Mouse (Mus musculus) stomach, postnatal 0 days (tissue): Measurements from ENCODE around the gene Gm45753. TPM values are rescaled to one million over a fixed set of nuclear protein-coding genes. Genes with fewer than 3 reads are reported as not detected.

ENCODE experiments used
- ATAC-seq: fragments of 200-750 bp; cut with Nextera tagmentation; 2 replicates; pipeline ENCODE4 v1.8.0; 2017; ENCODE audit not compliant: low FRiP score, low TSS enrichment
- DNase-seq: peaks from one replicate; pipeline ENCODE4 v3.0.0-alpha.2; 2016; ENCODE audit warnings: low spot score
- H3K27ac ChIP-seq: fragments of 300-500 bp; sonication (generic); replicated peaks from 2 replicates; pipeline ENCODE4 v1.5.1; 2014; ENCODE audit warnings: mild to moderate bottlenecking, control low read depth
- H3K27me3 ChIP-seq: fragments of 300-500 bp; sonication (generic); 2 replicates; pipeline ENCODE4 v1.6.1; 2014; ENCODE audit warnings: low read length; ENCODE audit not compliant: control insufficient read depth, insufficient read depth
- H3K36me3 ChIP-seq: fragments of 300-500 bp; sonication (generic); 2 replicates; pipeline ENCODE4 v1.6.1; 2014; ENCODE audit warnings: low read length, mixed read lengths; ENCODE audit not compliant: control insufficient read depth, insufficient read depth
- H3K4me1 ChIP-seq: fragments of 300-500 bp; sonication (generic); replicated peaks from 2 replicates; pipeline ENCODE4 v1.6.1; 2014; ENCODE audit warnings: antibody characterized with exemption; ENCODE audit not compliant: control insufficient read depth, insufficient read depth
- H3K4me2 ChIP-seq: fragments of 300-500 bp; sonication (generic); replicated peaks from 2 replicates; pipeline ENCODE4 v1.6.1; 2014; ENCODE audit warnings: low read depth, mild to moderate bottlenecking, control low read depth, moderate library complexity
- H3K4me3 ChIP-seq: fragments of 300-500 bp; sonication (generic); 2 replicates; pipeline ENCODE4 v1.5.1; 2014; ENCODE audit warnings: low read depth, low read length, control low read depth
- H3K9ac ChIP-seq: fragments of 300-500 bp; sonication (generic); 2 replicates; pipeline ENCODE4 v1.6.1; 2014; ENCODE audit warnings: mild to moderate bottlenecking, low read length, control low read depth, mixed read lengths
- H3K9me3 ChIP-seq: fragments of 300-500 bp; sonication (generic); 2 replicates; pipeline ENCODE4 v1.6.1; 2016; ENCODE audit warnings: low read length; ENCODE audit not compliant: control insufficient read depth
- CTCF ChIP-seq: IDR thresholded peaks from 2 replicates; pipeline ENCODE4 v1.5.1; 2016; ENCODE audit warnings: antibody characterized with exemption, low read depth, mild to moderate bottlenecking, moderate library complexity
- EP300 ChIP-seq: optimal IDR thresholded peaks from 2 replicates; pipeline ENCODE3; 2016; ENCODE audit warnings: antibody characterized with exemption
- WGBS: fragments of 180-500 bp; shearing (Covaris S2); extraction: QIAGEN DNeasy Blood & Tissue Kit; methylation state at CpG from one replicate; pipeline ENCODE4 v1.1.7; 2014; 5-methylcytosine and 5-hydroxymethylcytosine counted together
- polyA plus RNA-seq: library from polyadenylated mRNA; unstranded; fragments of >200 nt; fragmentation: Nextera tagmentation; extraction: Ambion mirVana; gene quantifications from 2 replicates; pipeline ENCODE4 v1.2.1, GENCODE M21; 2015

The Gm45753 gene
- polyA plus RNA-seq, 1 experiment from 2014 or later, result 0.08 TPM

- Histone ChIP-seq H3K27me3 (no peaks in the 10 kb centered on the region), H3K4me2 (no peak overlapping the region), H3K27ac (no peak overlapping the region), H3K9me3 (no peaks in the 10 kb centered on the region), H3K9ac (no peak overlapping the region), H3K4me3 (no peak overlapping the region), H3K4me1 (no peaks in the 10 kb centered on the region), H3K36me3 (no peaks in the 10 kb centered on the region)
- whole genome bisulfite sequencing, result 70% methylated on average over 8 of the region's 8 CpGs
- no peak for TF ChIP-seq EP300
- TF ChIP-seq CTCF, result no peak
- ATAC-seq (no peak), DNase-seq (no peak)
Measured at GRCm38 (mm10) chr8:45239363-45239762, 68.9 kb downstream of the Gm45753 start.

- no peaks in the 10 kb centered on the region for H3K9me3 ChIP-seq
- H3K27ac ChIP-seq, result no peak overlapping the region
- ATAC-seq (peak; percentile 31; the same call in 1 of the 2 replicates), DNase-seq (no peak)
- no peak overlapping the region for H3K4me3 ChIP-seq
- no peak overlapping the region for H3K4me2 ChIP-seq
- H3K9ac ChIP-seq, result no peak overlapping the region
- no peaks in the 10 kb centered on the region for H3K27me3 ChIP-seq
- TF ChIP-seq CTCF (peak; percentile 83), EP300 (no peak)
- 29% methylated on average over 3 of the region's 3 CpGs for WGBS
- no peaks in the 10 kb centered on the region for H3K36me3 ChIP-seq
- no peaks in the 10 kb centered on the region for H3K4me1 ChIP-seq
Measured at GRCm38 (mm10) chr8:45238282-45238681, 70.0 kb downstream of the Gm45753 start.

GRCm38 (mm10) chr8:45236164-45236912 lies 71.9 kb downstream of the Gm45753 start:
- Histone ChIP-seq H3K4me3 (no peak overlapping the region), H3K27ac (no peak overlapping the region), H3K9me3 (no peaks in the 10 kb centered on the region), H3K36me3 (no peaks in the 10 kb centered on the region), H3K27me3 (no peaks in the 10 kb centered on the region), H3K9ac (no peak overlapping the region), H3K4me1 (no peaks in the 10 kb centered on the region), H3K4me2 (peak overlapping the region; percentile 27)
- TF ChIP-seq EP300 (no peak), CTCF (peak; percentile 85)
- ATAC-seq (peak; percentile 63), DNase-seq (peak; percentile 62)
- WGBS, result 19% methylated on average over 14 of the region's 14 CpGs

DNA sequence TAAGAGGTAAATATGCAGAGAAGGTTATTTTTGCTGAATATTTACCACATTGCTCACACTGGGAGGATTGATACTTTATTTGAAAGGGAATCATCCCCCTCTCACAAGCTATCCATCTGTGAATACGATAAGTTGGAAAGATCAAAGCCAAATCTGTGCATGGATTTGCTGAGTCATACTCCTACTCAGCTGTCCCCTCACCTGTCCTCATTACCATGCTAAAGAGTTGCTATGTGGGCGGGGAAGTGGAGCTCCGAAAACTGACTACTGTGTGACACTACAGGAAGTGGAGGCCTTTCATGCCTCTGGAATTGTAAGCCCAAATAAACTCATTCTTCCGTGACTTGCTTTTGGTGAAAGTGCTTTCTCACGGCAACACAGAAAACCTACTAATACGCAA lies 73.0 kb downstream of the Gm45753 start:
- TF ChIP-seq CTCF, result no peak
- WGBS, result 82% methylated on average over 6 of the region's 6 CpGs
- no peak overlapping the region for H3K9ac ChIP-seq
- H3K36me3 ChIP-seq, result no peaks in the 10 kb centered on the region
- no peak overlapping the region for H3K4me2 ChIP-seq
- H3K4me1 ChIP-seq, result no peaks in the 10 kb centered on the region
- DNase-seq (no peak), ATAC-seq (no peak)
- H3K27ac ChIP-seq, result no peak overlapping the region
- H3K27me3 ChIP-seq, result no peaks in the 10 kb centered on the region
- H3K9me3 ChIP-seq, result no peaks in the 10 kb centered on the region
- no peak overlapping the region for H3K4me3 ChIP-seq

DNA sequence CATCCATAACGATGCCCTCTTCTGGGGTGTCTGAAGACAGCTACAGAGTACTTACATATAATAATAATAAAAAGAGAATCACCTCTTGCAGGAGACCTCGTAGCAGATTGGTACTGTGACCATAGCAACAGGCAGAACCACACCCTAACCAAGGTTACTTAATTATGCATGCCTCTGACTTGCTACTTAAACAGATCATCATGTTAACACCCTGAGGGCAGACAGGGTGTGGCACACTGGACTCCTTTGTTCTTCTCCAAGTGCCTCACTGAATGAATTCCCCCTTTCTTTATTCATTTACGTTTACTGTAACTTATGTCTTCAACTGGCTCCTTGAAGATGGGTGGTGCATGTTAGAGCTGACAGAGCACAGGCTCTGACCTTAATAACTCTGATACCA lies 75.0 kb downstream of the Gm45753 start:
- Histone ChIP-seq H3K27me3 (no peaks in the 10 kb centered on the region), H3K4me3 (no peak overlapping the region), H3K36me3 (no peaks in the 10 kb centered on the region), H3K9me3 (no peaks in the 10 kb centered on the region), H3K9ac (no peak overlapping the region), H3K4me1 (no peaks in the 10 kb centered on the region), H3K4me2 (no peak overlapping the region), H3K27ac (no peak overlapping the region)
- DNase-seq (no peak), ATAC-seq (no peak)
- no peak for TF ChIP-seq EP300
- no peak for TF ChIP-seq CTCF
- WGBS, result 52% methylated on average over 3 of the region's 3 CpGs

Other genes starting within 250 kb of the Gm45753 start
- gene Mtnr1a, start 239.3 kb downstream of the Gm45753 start, polyA plus RNA-seq, result 0.06 and 0.29 TPM in 2 replicates
- 0.05 TPM in 2 replicates for gene F11, start 46.4 kb downstream of the Gm45753 start, polyA plus RNA-seq
- gene Klkb1, start 13.6 kb downstream of the Gm45753 start, polyA plus RNA-seq, result 0.02 and 0.13 TPM in 2 replicates
- 5.1 and 6.3 TPM in 2 replicates for gene Cyp4v3, start 24.8 kb upstream of the Gm45753 start, polyA plus RNA-seq
- gene Fam149a, start 73.8 kb upstream of the Gm45753 start, polyA plus RNA-seq, result 15.9 and 17.9 TPM in 2 replicates
- 2.9 and 3.2 TPM in 2 replicates for gene Tlr3, start 102.6 kb upstream of the Gm45753 start, polyA plus RNA-seq
- 19.0 and 21.1 TPM in 2 replicates for gene Sorbs2, start 199.3 kb upstream of the Gm45753 start, polyA plus RNA-seq